Mouse (Mus musculus): ENCODE results near the gene Vnn1. TPM values are rescaled to one million over a fixed set of nuclear protein-coding genes. Genes with fewer than 3 reads are reported as not detected.

The Vnn1 gene
- total RNA-seq, 2 experiments from 2014 or later: 19.8 to 40.5 TPM

Other genes starting within 250 kb of the Vnn1 start
- gene Rps12, start 107.4 kb upstream of the Vnn1 start, total RNA-seq (2021): 100 to 1,000 TPM; 510 to 531 TPM
- 10 to 100 TPM; 30.5 to 40.2 TPM for gene Slc18b1, start 97.7 kb upstream of the Vnn1 start, total RNA-seq (2021)
- 10 to 100 TPM in 1 of 2 experiments, 1 to 10 TPM in 1; 4.2 to 44.2 TPM for gene Vnn3, start 43.2 kb upstream of the Vnn1 start, total RNA-seq (2021)
- gene Taar1, start 25.7 kb downstream of the Vnn1 start, total RNA-seq (2021): not detected
- gene Taar2, start 43.9 kb downstream of the Vnn1 start, total RNA-seq (2021): not detected
- gene Taar3, start 54.9 kb downstream of the Vnn1 start, total RNA-seq (2021): not detected
- not detected for gene Taar4, start 65.8 kb downstream of the Vnn1 start, total RNA-seq (2021)
- not detected for gene Taar5, start 76.0 kb downstream of the Vnn1 start, total RNA-seq (2021)
- gene Taar6, start 91.0 kb downstream of the Vnn1 start, total RNA-seq (2021): not detected
- not detected for gene Taar7a, start 98.8 kb downstream of the Vnn1 start, total RNA-seq (2021)
- gene Taar7b, start 105.3 kb downstream of the Vnn1 start, total RNA-seq (2021): not detected
- gene Taar7d, start 132.5 kb downstream of the Vnn1 start, total RNA-seq (2021): not detected
- gene Taar7e, start 142.9 kb downstream of the Vnn1 start, total RNA-seq (2021): not detected
- not detected for gene Taar7f, start 154.8 kb downstream of the Vnn1 start, total RNA-seq (2021)
- not detected for gene Taar8a, start 181.8 kb downstream of the Vnn1 start, total RNA-seq (2021)
- not detected for gene Taar8b, start 197.6 kb downstream of the Vnn1 start, total RNA-seq (2021)
- gene Taar8c, start 207.2 kb downstream of the Vnn1 start, total RNA-seq (2021): not detected
- not detected for gene Taar9, start 214.8 kb downstream of the Vnn1 start, total RNA-seq (2021)